Mouse (Mus musculus) intestine, embryonic 15.5 days (tissue): Measurements from ENCODE around the gene Cyp3a13. TPM values are rescaled to one million over a fixed set of nuclear protein-coding genes. Genes with fewer than 3 reads are reported as not detected.
"Not testable (repeated sequence)": the region's sequence is repeated elsewhere in the genome, so short reads cannot be mapped to it uniquely, and the experiment has no call there.

Experiments used
- ATAC-seq: fragments of 200-750 bp; cut with Nextera tagmentation; 2 replicates; pipeline ENCODE4 v1.8.0; 2017; ENCODE audit warnings: moderate TSS enrichment, moderate library complexity
- H3K27ac ChIP-seq: fragments of 300-500 bp; sonication (generic); 2 replicates; pipeline ENCODE4 v1.5.1; 2015; ENCODE audit warnings: mild to moderate bottlenecking, inconsistent platforms
- H3K27me3 ChIP-seq: fragments of 300-500 bp; sonication (generic); replicated peaks from 2 replicates; pipeline ENCODE4 v1.6.1; 2015; ENCODE audit warnings: inconsistent platforms
- H3K36me3 ChIP-seq: fragments of 300-500 bp; sonication (generic); 2 replicates; pipeline ENCODE4 v1.6.1; 2015; ENCODE audit warnings: inconsistent platforms
- H3K4me1 ChIP-seq: fragments of 300-500 bp; sonication (generic); replicated peaks from 2 replicates; pipeline ENCODE4 v1.6.1; 2015; ENCODE audit warnings: inconsistent platforms
- H3K4me2 ChIP-seq: fragments of 300-500 bp; sonication (generic); replicated peaks from 2 replicates; pipeline ENCODE4 v1.6.1; 2015; ENCODE audit warnings: mild to moderate bottlenecking, inconsistent platforms
- H3K4me3 ChIP-seq: fragments of 300-500 bp; sonication (generic); replicated peaks from 2 replicates; pipeline ENCODE4 v1.5.1; 2015; ENCODE audit warnings: inconsistent platforms
- H3K9ac ChIP-seq: fragments of 300-500 bp; sonication (generic); 2 replicates; pipeline ENCODE4 v1.6.1; 2015; ENCODE audit warnings: inconsistent platforms
- H3K9me3 ChIP-seq: fragments of 300-500 bp; sonication (generic); 2 replicates; pipeline ENCODE4 v1.6.1; 2016; ENCODE audit warnings: inconsistent platforms
- WGBS: fragments of 180-500 bp; shearing (Covaris S2); methylation state at CpG from one replicate; pipeline ENCODE4 v1.1.7; 2015; 5-methylcytosine and 5-hydroxymethylcytosine counted together
- polyA plus RNA-seq: library from polyadenylated mRNA; unstranded; fragments of >200 nt; fragmentation: Nextera tagmentation; extraction: Ambion mirVana; gene quantifications from 2 replicates; pipeline ENCODE4 v1.2.1, GENCODE M21; 2015

The Cyp3a13 gene
- polyA plus RNA-seq, 1 experiment from 2014 or later = 32.9 TPM

- H3K9ac ChIP-seq, H3K36me3 ChIP-seq, H3K27ac ChIP-seq, H3K27me3 ChIP-seq, H3K9me3 ChIP-seq, H3K4me3 ChIP-seq, ATAC-seq, H3K4me2 ChIP-seq, H3K4me1 ChIP-seq: not testable (repeated sequence)
- WGBS = 77% methylated on average over 2 of the region's 2 CpGs
Measured at GRCm38 (mm10) chr5:137868600-137868999, 52.8 kb downstream of the Cyp3a13 start.

GRCm38 (mm10) chr5:137864008-137864407 lies 57.4 kb downstream of the Cyp3a13 start:
- H3K36me3 ChIP-seq, H3K27ac ChIP-seq, ATAC-seq, H3K9me3 ChIP-seq, H3K4me2 ChIP-seq, H3K9ac ChIP-seq, H3K4me3 ChIP-seq, H3K27me3 ChIP-seq, H3K4me1 ChIP-seq: not testable (repeated sequence)
- 80% methylated on average over 1 of the region's 1 CpGs for WGBS

GRCm38 (mm10) chr5:137857960-137858710 lies 63.3 kb downstream of the Cyp3a13 start, which contains the start of gene Pilrb1:
Gene Pilrb1, minus strand, starts transcription at chr5:137858106.
- H3K27ac ChIP-seq, H3K4me3 ChIP-seq, H3K27me3 ChIP-seq, ATAC-seq, H3K9me3 ChIP-seq, H3K36me3 ChIP-seq, H3K4me1 ChIP-seq, H3K9ac ChIP-seq, H3K4me2 ChIP-seq: not testable (repeated sequence)
- 70% methylated on average over 2 of the region's 2 CpGs for WGBS

- 62% methylated on average over 5 of the region's 5 CpGs for WGBS
- not testable (repeated sequence) for ATAC-seq, H3K4me2 ChIP-seq, H3K9me3 ChIP-seq, H3K36me3 ChIP-seq, H3K4me1 ChIP-seq, H3K4me3 ChIP-seq, H3K27me3 ChIP-seq, H3K27ac ChIP-seq, H3K9ac ChIP-seq
Measured at GRCm38 (mm10) chr5:137856870-137857269, 64.5 kb downstream of the Cyp3a13 start.

- not testable (repeated sequence) for ATAC-seq, H3K4me1 ChIP-seq, H3K9me3 ChIP-seq, H3K36me3 ChIP-seq, H3K27ac ChIP-seq, H3K27me3 ChIP-seq, H3K4me3 ChIP-seq, H3K4me2 ChIP-seq, H3K9ac ChIP-seq
- WGBS = 73% methylated on average over 3 of the region's 3 CpGs
Measured at GRCm38 (mm10) chr5:137854907-137855306, 66.5 kb downstream of the Cyp3a13 start.

- H3K4me2 ChIP-seq, H3K27ac ChIP-seq, H3K36me3 ChIP-seq, H3K4me1 ChIP-seq, H3K27me3 ChIP-seq, H3K9me3 ChIP-seq, H3K4me3 ChIP-seq, ATAC-seq, H3K9ac ChIP-seq: not testable (repeated sequence)
- WGBS = 92% methylated on average over 1 of the region's 1 CpGs
Measured at GRCm38 (mm10) chr5:137850313-137850712, 71.1 kb downstream of the Cyp3a13 start.

Other genes starting within 250 kb of the Cyp3a13 start
- gene Agfg2, start 236.9 kb downstream of the Cyp3a13 start, polyA plus RNA-seq = 19.5 and 20.8 TPM in 2 replicates
- gene Nyap1, start 180.0 kb downstream of the Cyp3a13 start, polyA plus RNA-seq = 2.3 and 2.8 TPM in 2 replicates
- gene Tsc22d4, start 175.9 kb downstream of the Cyp3a13 start, polyA plus RNA-seq = 117 and 118 TPM in 2 replicates
- 22.3 and 22.7 TPM in 2 replicates for gene Ppp1r35, start 142.8 kb downstream of the Cyp3a13 start, polyA plus RNA-seq
- 8.9 and 9.2 TPM in 2 replicates for gene Mepce, start 134.0 kb downstream of the Cyp3a13 start, polyA plus RNA-seq
- 13.6 and 15.6 TPM in 2 replicates for gene Zcwpw1, start 133.8 kb downstream of the Cyp3a13 start, polyA plus RNA-seq
- gene Pilra, start 85.3 kb downstream of the Cyp3a13 start, polyA plus RNA-seq = 2.5 and 2.9 TPM in 2 replicates
- 1.1 and 2.8 TPM in 2 replicates for gene Pilrb1, start 63.5 kb downstream of the Cyp3a13 start, polyA plus RNA-seq
- gene Pilrb2, start 49.8 kb downstream of the Cyp3a13 start, polyA plus RNA-seq = 0.74 and 1.2 TPM in 2 replicates
- 0.64 and 0.81 TPM in 2 replicates for gene Gjc3, start 41.5 kb upstream of the Cyp3a13 start, polyA plus RNA-seq
- gene Azgp1, start 59.9 kb upstream of the Cyp3a13 start, polyA plus RNA-seq = 0.14 and 0.25 TPM in 2 replicates
- gene Smok3a, start 99.6 kb upstream of the Cyp3a13 start, polyA plus RNA-seq = not detected in 2 replicates
- not detected in 2 replicates for gene Smok3b, start 99.8 kb upstream of the Cyp3a13 start, polyA plus RNA-seq
- not detected in 2 replicates for gene Smok3c, start 131.6 kb upstream of the Cyp3a13 start, polyA plus RNA-seq
- 13.7 and 15.0 TPM in 2 replicates for gene Zkscan1, start 163.5 kb upstream of the Cyp3a13 start, polyA plus RNA-seq
- 43.3 and 45.9 TPM in 2 replicates for gene Zscan21, start 195.3 kb upstream of the Cyp3a13 start, polyA plus RNA-seq
- gene Zfp113, start 234.1 kb upstream of the Cyp3a13 start, polyA plus RNA-seq = 15.8 and 16.4 TPM in 2 replicates
- gene Cops6, start 239.5 kb upstream of the Cyp3a13 start, polyA plus RNA-seq = 276 and 300 TPM in 2 replicates